Mouse (Mus musculus): ENCODE data around the gene Fam192a.

Fam192a gene

DNA sequence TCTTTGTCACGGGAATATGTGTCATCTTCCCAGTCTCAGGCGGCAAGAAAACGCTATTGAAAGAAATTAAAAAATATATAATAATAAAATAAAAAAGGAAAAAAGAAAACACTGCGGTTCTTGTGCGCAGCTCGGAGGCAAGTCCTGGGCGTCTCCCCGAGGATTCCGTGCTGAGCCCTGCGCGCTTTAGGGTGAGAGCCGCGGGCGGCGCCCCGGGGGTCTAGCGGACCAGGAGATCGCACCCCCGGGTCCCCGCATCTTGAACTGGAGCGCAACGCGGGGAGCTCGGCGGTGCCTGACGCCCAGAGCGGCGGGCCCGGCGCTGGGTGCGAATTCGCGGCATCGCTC is 69.3 kb downstream of the Fam192a start:
- DNase-seq (ENCODE audit: low spot score): no peak

- DNase-seq (ENCODE audit: low spot score): peak; percentile 23
These were observed 69.8 kb downstream of the Fam192a start for GRCm38 (mm10) chr8:94532000-94532399.

GRCm38 (mm10) chr8:94530643-94531042 is 71.2 kb downstream of the Fam192a start:
- no peak for DNase-seq (ENCODE audit: low spot score)

- DNase-seq (ENCODE audit: low spot score): no peak
These were observed 71.9 kb downstream of the Fam192a start for GRCm38 (mm10) chr8:94529875-94530274.

DNA sequence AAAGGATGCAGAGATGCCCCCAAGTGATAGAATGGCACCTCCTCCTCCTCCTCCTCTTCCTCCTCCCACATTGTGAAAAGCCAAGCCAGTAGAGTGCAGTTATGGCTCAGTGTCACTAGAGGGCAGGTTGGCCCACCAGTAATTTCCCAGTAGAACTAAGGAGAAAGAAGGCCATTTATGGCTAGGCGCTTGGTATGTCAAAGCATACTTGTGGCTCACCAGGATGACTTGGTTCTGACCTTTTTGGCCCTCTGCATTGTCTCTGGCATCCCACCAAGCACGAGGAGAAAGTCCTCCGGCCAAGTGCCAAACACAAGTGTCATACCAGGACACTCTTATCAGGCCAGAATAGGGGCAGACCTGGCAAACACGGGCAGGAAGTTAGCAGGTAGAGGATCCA is 73.6 kb downstream of the Fam192a start:
- peak; percentile 23 for DNase-seq (ENCODE audit: low spot score)

DNA sequence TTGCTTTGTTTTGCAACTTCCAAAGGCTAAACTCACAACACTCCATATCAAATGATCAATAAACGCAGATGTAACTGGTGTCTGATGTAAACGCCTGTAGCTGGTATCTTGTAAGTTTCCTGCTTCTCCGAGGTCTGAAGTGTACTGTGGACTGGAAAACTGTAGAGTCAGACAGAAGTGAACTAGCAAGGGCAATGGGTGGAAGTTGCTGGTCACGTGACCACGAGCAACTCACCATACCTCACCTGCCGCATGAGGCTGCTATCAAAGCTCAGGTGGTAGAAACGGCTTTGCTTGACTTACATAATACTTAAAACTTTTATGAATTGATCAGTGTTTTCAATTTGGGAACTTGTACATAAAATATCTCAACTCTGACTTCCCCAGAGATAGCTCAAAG is 74.6 kb downstream of the Fam192a start:
- no peak for DNase-seq (ENCODE audit: low spot score)

DNA sequence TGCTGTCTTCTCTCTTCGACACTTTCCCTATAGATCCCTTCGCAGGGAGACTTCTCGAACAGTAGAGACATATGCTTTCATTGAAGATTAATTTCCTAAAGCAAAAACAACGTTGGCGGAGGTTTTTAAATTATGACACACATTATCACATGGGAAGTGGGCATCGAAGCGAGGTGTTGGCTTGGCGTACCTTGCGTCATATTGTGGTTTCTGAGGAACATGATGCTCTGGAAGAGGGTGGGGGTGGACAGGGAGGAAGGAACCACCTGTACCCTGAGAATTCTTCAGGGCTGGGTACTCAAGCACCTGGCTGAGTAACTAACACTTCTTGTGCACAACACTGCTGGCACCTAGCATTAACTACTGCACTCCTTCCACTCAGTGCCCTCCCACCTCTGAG is 77.2 kb downstream of the Fam192a start:
- DNase-seq (ENCODE audit: low spot score): no peak
